Mouse (Mus musculus): Measurements from ENCODE around the gene Macf1. TPM values are rescaled to one million over a fixed set of nuclear protein-coding genes. Genes with fewer than 3 reads are reported as not detected.
"Not testable (repeated sequence)": the region's sequence is repeated elsewhere in the genome, so short reads cannot be mapped to it uniquely, and the experiment has no call there.

The Macf1 gene
- polyA plus RNA-seq, 1 experiment, result 250 TPM

GRCm38 (mm10) chr4:123662914-123663687 is 21.1 kb downstream of the Macf1 start:
- no peak overlapping the region for H3K27ac ChIP-seq (ENCODE audit: insufficient read depth, low read length)
- peaks cover 13% of the 10 kb centered on the region for H3K4me1 ChIP-seq (ENCODE audit: control insufficient read depth, insufficient read depth, low read length)
- TF ChIP-seq POLR2A (IDR thresholded peaks at IDR 0.05; ENCODE audit: low read depth, low read length) (no peak), CTCF (IDR thresholded peaks at IDR 0.05; ENCODE audit: borderline replicate concordance, insufficient read depth, low read length) (no peak)
- peak overlapping the region; percentile 75 for H3K4me3 ChIP-seq (ENCODE audit: insufficient read depth, low read length)

- Histone ChIP-seq H3K4me1 (ENCODE audit: control insufficient read depth, insufficient read depth, low read length) (no peaks in the 10 kb centered on the region), H3K4me3 (ENCODE audit: insufficient read depth, low read length) (no peak overlapping the region), H3K27ac (ENCODE audit: insufficient read depth, low read length) (no peak overlapping the region)
- TF ChIP-seq CTCF (IDR thresholded peaks at IDR 0.05; ENCODE audit: borderline replicate concordance, insufficient read depth, low read length), result no peak
- TF ChIP-seq POLR2A (IDR thresholded peaks at IDR 0.05; ENCODE audit: low read depth, low read length), result no peak
These were observed 26.0 kb downstream of the Macf1 start for GRCm38 (mm10) chr4:123658175-123658574.

GRCm38 (mm10) chr4:123655245-123655644 is 28.9 kb downstream of the Macf1 start:
- H3K27ac ChIP-seq (ENCODE audit: insufficient read depth, low read length), result no peak overlapping the region
- TF ChIP-seq POLR2A (IDR thresholded peaks at IDR 0.05; ENCODE audit: low read depth, low read length) (no peak), CTCF (IDR thresholded peaks at IDR 0.05; ENCODE audit: borderline replicate concordance, insufficient read depth, low read length) (no peak)
- H3K4me1 ChIP-seq (ENCODE audit: control insufficient read depth, insufficient read depth, low read length), result no peaks in the 10 kb centered on the region
- no peak overlapping the region for H3K4me3 ChIP-seq (ENCODE audit: insufficient read depth, low read length)

- TF ChIP-seq POLR2A (IDR thresholded peaks at IDR 0.05; ENCODE audit: low read depth, low read length) (no peak), CTCF (IDR thresholded peaks at IDR 0.05; ENCODE audit: borderline replicate concordance, insufficient read depth, low read length) (no peak)
- no peak overlapping the region for H3K4me3 ChIP-seq (ENCODE audit: insufficient read depth, low read length)
- H3K27ac ChIP-seq (ENCODE audit: insufficient read depth, low read length), result no peak overlapping the region
- no peaks in the 10 kb centered on the region for H3K4me1 ChIP-seq (ENCODE audit: control insufficient read depth, insufficient read depth, low read length)
These were observed 29.6 kb downstream of the Macf1 start for GRCm38 (mm10) chr4:123654566-123654965.

- H3K4me3 ChIP-seq (ENCODE audit: insufficient read depth, low read length); H3K4me1 ChIP-seq (ENCODE audit: control insufficient read depth, insufficient read depth, low read length); H3K27ac ChIP-seq (ENCODE audit: insufficient read depth, low read length): not testable (repeated sequence)
These were observed 30.7 kb downstream of the Macf1 start for GRCm38 (mm10) chr4:123653446-123653845.

GRCm38 (mm10) chr4:123652130-123652529 is 32.0 kb downstream of the Macf1 start:
- TF ChIP-seq CTCF (IDR thresholded peaks at IDR 0.05; ENCODE audit: borderline replicate concordance, insufficient read depth, low read length), result no peak
- no peak for TF ChIP-seq POLR2A (IDR thresholded peaks at IDR 0.05; ENCODE audit: low read depth, low read length)
- H3K4me1 ChIP-seq (ENCODE audit: control insufficient read depth, insufficient read depth, low read length), result no peaks in the 10 kb centered on the region
- no peak overlapping the region for H3K27ac ChIP-seq (ENCODE audit: insufficient read depth, low read length)
- H3K4me3 ChIP-seq (ENCODE audit: insufficient read depth, low read length), result no peak overlapping the region

- Histone ChIP-seq H3K4me3 (ENCODE audit: insufficient read depth, low read length) (no peak overlapping the region), H3K4me1 (ENCODE audit: control insufficient read depth, insufficient read depth, low read length) (0 out of 2 replicates have a peak, but pooled peaks cover 2% of the 10 kb centered on the region), H3K27ac (ENCODE audit: insufficient read depth, low read length) (no peak overlapping the region)
- TF ChIP-seq CTCF (IDR thresholded peaks at IDR 0.05; ENCODE audit: borderline replicate concordance, insufficient read depth, low read length) (no peak), POLR2A (IDR thresholded peaks at IDR 0.05; ENCODE audit: low read depth, low read length) (no peak)
These were observed 35.0 kb downstream of the Macf1 start for GRCm38 (mm10) chr4:123649131-123649530.

GRCm38 (mm10) chr4:123647668-123648067 is 36.5 kb downstream of the Macf1 start:
- no peak overlapping the region for H3K27ac ChIP-seq (ENCODE audit: insufficient read depth, low read length)

GRCm38 (mm10) chr4:123647109-123647508 is 37.1 kb downstream of the Macf1 start:
- TF ChIP-seq POLR2A (IDR thresholded peaks at IDR 0.05; ENCODE audit: low read depth, low read length) (no peak), CTCF (IDR thresholded peaks at IDR 0.05; ENCODE audit: borderline replicate concordance, insufficient read depth, low read length) (no peak)
- H3K4me1 ChIP-seq (ENCODE audit: control insufficient read depth, insufficient read depth, low read length), result peaks cover 5% of the 10 kb centered on the region; the same call in 1 of the 2 replicates
- H3K4me3 ChIP-seq (ENCODE audit: insufficient read depth, low read length), result no peak overlapping the region
- H3K27ac ChIP-seq (ENCODE audit: insufficient read depth, low read length), result no peak overlapping the region

More at GRCm38 (mm10) chr4:123647668-123648067, 36.5 kb downstream of the Macf1 start:
- no peak for TF ChIP-seq POLR2A (IDR thresholded peaks at IDR 0.05; ENCODE audit: low read depth, low read length)
- TF ChIP-seq CTCF (IDR thresholded peaks at IDR 0.05; ENCODE audit: borderline replicate concordance, insufficient read depth, low read length), result no peak
- peaks cover 5% of the 10 kb centered on the region; the same call in 1 of the 2 replicates for H3K4me1 ChIP-seq (ENCODE audit: control insufficient read depth, insufficient read depth, low read length)
- no peak overlapping the region for H3K4me3 ChIP-seq (ENCODE audit: insufficient read depth, low read length)

GRCm38 (mm10) chr4:123645246-123645845 is 38.8 kb downstream of the Macf1 start:
- Histone ChIP-seq H3K27ac (ENCODE audit: insufficient read depth, low read length) (peak overlapping the region; percentile 38; the same call in 1 of the 2 replicates), H3K4me1 (ENCODE audit: control insufficient read depth, insufficient read depth, low read length) (peaks cover 5% of the 10 kb centered on the region; the same call in 1 of the 2 replicates), H3K4me3 (ENCODE audit: insufficient read depth, low read length) (no peak overlapping the region)
- TF ChIP-seq CTCF (IDR thresholded peaks at IDR 0.05; ENCODE audit: borderline replicate concordance, insufficient read depth, low read length) (no peak), POLR2A (IDR thresholded peaks at IDR 0.05; ENCODE audit: low read depth, low read length) (no peak)

Measured in embryonic fibroblast, embryonic 13.5 days (primary cell).